Mouse (Mus musculus): ENCODE measurements around the gene Rer1. TPM values are rescaled to one million over a fixed set of nuclear protein-coding genes. Genes with fewer than 3 reads are reported as not detected.
"Not testable (repeated sequence)": the region's sequence is repeated elsewhere in the genome, so short reads cannot be mapped to it uniquely, and the experiment has no call there.

The Rer1 gene
- polyA plus RNA-seq, 1 experiment from 2014 or later, result 145 TPM

DNA sequence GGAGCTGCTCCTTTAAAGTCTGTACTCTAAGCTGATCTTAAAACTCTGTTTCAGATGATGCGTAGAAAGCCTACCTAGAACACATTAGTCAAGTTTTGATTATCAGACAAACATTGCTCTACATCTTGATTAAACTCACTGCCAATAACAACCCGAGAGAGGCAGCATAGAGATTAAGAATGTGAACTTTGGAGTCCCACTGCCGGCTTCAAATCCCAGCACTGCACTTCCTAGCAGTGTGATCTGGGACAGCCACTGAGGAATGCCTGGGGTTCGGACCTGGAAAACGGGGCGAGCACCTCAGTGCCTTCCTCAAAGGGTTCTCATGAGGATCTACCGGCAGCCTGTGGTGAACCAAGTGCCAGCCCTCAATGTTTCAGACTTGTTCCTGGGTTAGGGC is 1.8 kb downstream of the Rer1 start:
- 0 out of 2 replicates have a peak overlapping the region, but pooled peaks have one; percentile 80 for H3K9ac ChIP-seq
- no peaks in the 10 kb centered on the region for H3K27me3 ChIP-seq (ENCODE audit: control insufficient read depth, insufficient read depth, low read length)
- no peak for ATAC-seq (ENCODE audit: low FRiP score)
- WGBS, result 91% methylated on average over 7 of the region's 7 CpGs
- peak overlapping the region; percentile 96; the same call in 1 of the 2 replicates for H3K4me2 ChIP-seq (replicated peaks)
- H3K4me3 ChIP-seq (replicated peaks; ENCODE audit: low read length), result no peak overlapping the region
- no peak for DNase-seq (ENCODE audit: low spot score)
- H3K36me3 ChIP-seq (replicated peaks; ENCODE audit: control insufficient read depth, insufficient read depth), result peaks cover 42% of the 10 kb centered on the region
- peaks cover 21% of the 10 kb centered on the region for H3K4me1 ChIP-seq (replicated peaks; ENCODE audit: control insufficient read depth, insufficient read depth, low read length)
- H3K27ac ChIP-seq, result no peak overlapping the region
- H3K9me3 ChIP-seq (ENCODE audit: control insufficient read depth, low read length), result no peaks in the 10 kb centered on the region

DNA sequence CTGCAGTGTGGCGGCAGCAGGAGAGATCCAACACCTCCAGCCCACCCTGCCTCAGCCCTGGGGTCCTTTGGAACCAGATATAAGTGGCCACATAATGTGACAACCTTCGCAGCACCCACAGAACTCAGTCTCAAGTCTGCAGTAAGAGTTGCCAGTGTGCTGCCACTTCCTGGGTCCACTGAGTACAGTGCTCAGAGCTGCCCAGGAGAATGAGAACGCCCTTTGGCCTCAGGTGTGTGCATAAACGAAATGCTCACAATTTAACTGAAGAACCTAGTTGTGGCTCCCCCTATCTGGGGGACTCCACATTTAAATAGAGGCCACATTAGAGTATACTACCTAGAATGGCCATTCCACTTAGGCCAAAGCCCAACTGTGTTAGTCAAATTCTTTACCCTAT is 2.6 kb downstream of the Rer1 start:
- Histone ChIP-seq H3K27me3 (ENCODE audit: control insufficient read depth, insufficient read depth, low read length) (no peaks in the 10 kb centered on the region), H3K27ac (no peak overlapping the region), H3K4me2 (replicated peaks) (no peak overlapping the region), H3K4me3 (replicated peaks; ENCODE audit: low read length) (no peak overlapping the region), H3K4me1 (replicated peaks; ENCODE audit: control insufficient read depth, insufficient read depth, low read length) (peaks cover 21% of the 10 kb centered on the region), H3K9ac (no peak overlapping the region), H3K9me3 (ENCODE audit: control insufficient read depth, low read length) (no peaks in the 10 kb centered on the region), H3K36me3 (replicated peaks; ENCODE audit: control insufficient read depth, insufficient read depth) (peaks cover 44% of the 10 kb centered on the region)
- ATAC-seq (ENCODE audit: low FRiP score) (no peak), DNase-seq (ENCODE audit: low spot score) (no peak)
- WGBS, result 93% methylated on average over 4 of the region's 4 CpGs

DNA sequence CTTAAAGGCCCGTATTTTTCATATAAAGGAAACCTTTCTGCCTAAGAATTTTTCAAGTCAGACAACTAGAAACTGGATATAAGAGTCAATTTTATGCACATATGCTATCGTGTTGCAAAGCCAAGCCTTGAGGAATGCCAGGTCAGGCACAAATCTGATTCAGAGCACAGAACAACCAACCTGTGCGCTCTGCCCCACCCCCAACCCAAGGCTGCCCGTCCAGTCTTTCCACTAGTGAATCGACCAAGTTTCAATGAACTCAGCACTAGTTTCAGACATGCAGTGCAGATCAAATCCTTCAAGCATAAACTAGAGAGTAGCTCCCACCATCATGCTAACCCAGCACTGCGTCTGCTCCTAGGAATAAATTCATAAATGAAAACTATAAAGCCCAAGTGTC is 6.5 kb downstream of the Rer1 start:
- DNase-seq (ENCODE audit: low spot score) (no peak), ATAC-seq (ENCODE audit: low FRiP score) (no peak)
- Histone ChIP-seq H3K27ac (no peak overlapping the region), H3K9me3 (ENCODE audit: control insufficient read depth, low read length) (no peaks in the 10 kb centered on the region), H3K9ac (no peak overlapping the region), H3K4me2 (replicated peaks) (no peak overlapping the region), H3K36me3 (replicated peaks; ENCODE audit: control insufficient read depth, insufficient read depth) (peaks cover 81% of the 10 kb centered on the region), H3K4me3 (replicated peaks; ENCODE audit: low read length) (no peak overlapping the region), H3K27me3 (ENCODE audit: control insufficient read depth, insufficient read depth, low read length) (no peaks in the 10 kb centered on the region), H3K4me1 (replicated peaks; ENCODE audit: control insufficient read depth, insufficient read depth, low read length) (peaks cover 5% of the 10 kb centered on the region; the same call in 1 of the 2 replicates)
- 96% methylated on average over 6 of the region's 6 CpGs for WGBS

DNA sequence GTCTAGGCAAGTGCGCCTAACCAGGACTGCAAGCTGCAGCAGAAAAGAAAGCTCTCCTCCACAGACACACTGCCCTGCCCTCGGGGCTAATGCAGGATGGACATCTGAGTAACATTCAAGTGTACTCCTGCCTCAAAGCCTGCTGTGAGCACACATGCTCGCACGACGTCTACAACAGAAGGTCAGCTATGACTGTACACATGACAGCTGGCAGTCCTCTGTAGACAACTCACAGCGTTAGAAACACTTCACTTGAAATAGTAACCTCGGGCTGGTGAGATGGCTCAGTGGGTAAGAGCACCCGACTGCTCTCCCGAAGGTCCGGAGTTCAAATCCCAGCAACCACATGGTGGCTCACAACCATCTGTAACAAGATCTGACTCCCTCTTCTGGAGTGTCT is 7.4 kb downstream of the Rer1 start:
- 89% methylated on average over 10 of the region's 10 CpGs for WGBS
- H3K36me3 ChIP-seq (replicated peaks; ENCODE audit: control insufficient read depth, insufficient read depth), result peaks cover 90% of the 10 kb centered on the region

DNA sequence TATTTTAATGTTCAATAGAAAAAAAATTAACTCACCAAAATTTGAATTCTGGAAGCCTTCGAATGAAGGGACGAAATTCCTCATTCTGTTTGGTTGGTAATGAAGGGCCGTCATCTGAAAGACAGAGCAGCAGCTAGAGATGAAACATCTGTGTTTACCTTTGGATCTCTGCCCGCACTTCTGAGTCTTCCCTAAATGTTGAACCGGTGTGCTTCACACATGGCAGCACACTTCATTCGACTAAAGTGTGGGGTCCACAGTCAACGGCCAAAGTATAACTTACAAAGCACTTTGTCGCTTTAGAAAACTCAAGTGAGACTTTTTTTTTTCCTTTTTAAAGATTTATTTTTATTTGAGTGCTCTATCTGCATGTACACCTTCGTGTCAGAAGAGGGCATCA is 9.5 kb downstream of the Rer1 start:
- DNase-seq (ENCODE audit: low spot score) (no peak), ATAC-seq (ENCODE audit: low FRiP score) (no peak)
- Histone ChIP-seq H3K4me2 (replicated peaks) (no peak overlapping the region), H3K27me3 (ENCODE audit: control insufficient read depth, insufficient read depth, low read length) (no peaks in the 10 kb centered on the region), H3K4me1 (replicated peaks; ENCODE audit: control insufficient read depth, insufficient read depth, low read length) (no peaks in the 10 kb centered on the region), H3K9me3 (ENCODE audit: control insufficient read depth, low read length) (no peaks in the 10 kb centered on the region), H3K27ac (no peak overlapping the region), H3K36me3 (replicated peaks; ENCODE audit: control insufficient read depth, insufficient read depth) (peaks cover 94% of the 10 kb centered on the region), H3K4me3 (replicated peaks; ENCODE audit: low read length) (no peak overlapping the region), H3K9ac (no peak overlapping the region)
- WGBS, result 92% methylated on average over 9 of the region's 9 CpGs

More for the DNA sequence above, 7.4 kb downstream of the Rer1 start:
- not testable (repeated sequence) for H3K4me3 ChIP-seq (replicated peaks; ENCODE audit: low read length); ATAC-seq (ENCODE audit: low FRiP score); H3K4me2 ChIP-seq (replicated peaks); DNase-seq (ENCODE audit: low spot score); H3K27ac ChIP-seq; H3K27me3 ChIP-seq (ENCODE audit: control insufficient read depth, insufficient read depth, low read length); H3K4me1 ChIP-seq (replicated peaks; ENCODE audit: control insufficient read depth, insufficient read depth, low read length); H3K9me3 ChIP-seq (ENCODE audit: control insufficient read depth, low read length); H3K9ac ChIP-seq

DNA sequence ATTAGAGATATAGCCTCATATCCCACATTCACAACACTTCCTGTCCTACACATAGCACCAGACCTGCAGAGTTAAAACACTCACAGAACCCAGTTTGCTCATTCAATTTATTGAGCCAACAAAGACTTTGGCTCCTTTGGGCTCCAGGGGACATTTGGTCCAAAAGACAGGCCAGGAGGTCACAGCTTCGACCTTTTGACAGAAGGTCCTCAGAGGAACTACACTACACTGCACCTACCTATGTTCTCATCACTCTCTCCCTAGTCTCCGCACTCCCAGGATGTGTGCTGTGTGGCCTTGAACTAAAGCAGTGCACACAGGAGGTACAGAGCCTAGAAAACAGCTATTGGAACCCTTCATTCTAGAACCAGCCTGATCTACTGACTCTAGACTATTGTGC is 10.4 kb downstream of the Rer1 start:
- Histone ChIP-seq H3K27ac (no peak overlapping the region), H3K4me3 (replicated peaks; ENCODE audit: low read length) (no peak overlapping the region), H3K4me1 (replicated peaks; ENCODE audit: control insufficient read depth, insufficient read depth, low read length) (no peaks in the 10 kb centered on the region), H3K9ac (no peak overlapping the region), H3K9me3 (ENCODE audit: control insufficient read depth, low read length) (no peaks in the 10 kb centered on the region), H3K36me3 (replicated peaks; ENCODE audit: control insufficient read depth, insufficient read depth) (peaks cover 96% of the 10 kb centered on the region), H3K4me2 (replicated peaks) (no peak overlapping the region), H3K27me3 (ENCODE audit: control insufficient read depth, insufficient read depth, low read length) (no peaks in the 10 kb centered on the region)
- WGBS, result 94% methylated on average over 2 of the region's 2 CpGs
- DNase-seq (ENCODE audit: low spot score) (no peak), ATAC-seq (ENCODE audit: low FRiP score) (no peak)

DNA sequence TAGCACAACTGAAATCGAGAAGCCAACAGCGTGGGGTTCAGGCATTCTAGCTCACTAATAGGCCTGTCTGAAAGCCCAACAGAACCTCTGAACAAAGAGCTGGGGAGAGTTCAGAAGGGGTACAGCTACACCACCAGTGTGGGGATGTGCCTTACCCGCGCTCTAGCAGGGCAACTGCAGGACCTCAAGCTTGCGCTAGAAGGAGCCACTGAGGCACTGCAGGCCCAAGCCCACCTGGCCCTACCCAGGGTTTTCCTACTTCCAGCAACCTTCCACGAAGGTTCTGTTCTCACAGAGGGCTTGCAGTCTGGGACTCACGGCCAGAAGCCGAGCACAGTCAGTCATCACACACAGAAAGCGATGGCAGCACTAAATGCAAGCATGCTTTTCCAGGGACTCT is 11.0 kb downstream of the Rer1 start:
- Histone ChIP-seq H3K4me3 (replicated peaks; ENCODE audit: low read length) (no peak overlapping the region), H3K36me3 (replicated peaks; ENCODE audit: control insufficient read depth, insufficient read depth) (peaks cover 96% of the 10 kb centered on the region), H3K4me2 (replicated peaks) (no peak overlapping the region), H3K9ac (no peak overlapping the region), H3K27ac (no peak overlapping the region), H3K27me3 (ENCODE audit: control insufficient read depth, insufficient read depth, low read length) (no peaks in the 10 kb centered on the region), H3K9me3 (ENCODE audit: control insufficient read depth, low read length) (no peaks in the 10 kb centered on the region), H3K4me1 (replicated peaks; ENCODE audit: control insufficient read depth, insufficient read depth, low read length) (no peaks in the 10 kb centered on the region)
- DNase-seq (ENCODE audit: low spot score), result no peak
- 88% methylated on average over 9 of the region's 9 CpGs for WGBS
- no peak for ATAC-seq (ENCODE audit: low FRiP score)

DNA sequence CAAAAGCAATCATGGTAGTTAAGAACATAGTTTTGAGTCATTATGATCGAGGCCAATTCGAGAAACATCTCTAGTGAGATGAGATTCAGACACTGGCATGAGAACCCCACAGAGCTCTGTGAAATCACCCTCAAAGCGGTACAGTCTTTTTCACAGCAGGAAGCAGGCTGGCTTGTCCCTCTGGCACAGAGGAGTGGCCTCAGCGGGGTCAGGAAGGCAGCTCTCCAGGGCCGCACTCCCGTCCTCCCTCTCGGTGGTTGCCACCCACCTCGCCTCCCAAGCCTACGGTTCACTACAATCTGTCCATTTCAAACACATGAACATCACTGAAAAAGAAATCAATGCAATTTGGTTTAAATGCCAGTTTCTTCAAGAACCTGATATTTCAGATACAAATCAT is 11.8 kb downstream of the Rer1 start:
- H3K27ac ChIP-seq, result no peak overlapping the region
- no peak overlapping the region for H3K4me2 ChIP-seq (replicated peaks)
- H3K36me3 ChIP-seq (replicated peaks; ENCODE audit: control insufficient read depth, insufficient read depth), result peaks cover 96% of the 10 kb centered on the region
- H3K9me3 ChIP-seq (ENCODE audit: control insufficient read depth, low read length), result no peaks in the 10 kb centered on the region
- H3K4me3 ChIP-seq (replicated peaks; ENCODE audit: low read length), result no peak overlapping the region
- no peak for ATAC-seq (ENCODE audit: low FRiP score)
- H3K4me1 ChIP-seq (replicated peaks; ENCODE audit: control insufficient read depth, insufficient read depth, low read length), result no peaks in the 10 kb centered on the region
- no peak for DNase-seq (ENCODE audit: low spot score)
- WGBS, result 74% methylated on average over 9 of the region's 9 CpGs
- no peak overlapping the region for H3K9ac ChIP-seq
- no peaks in the 10 kb centered on the region for H3K27me3 ChIP-seq (ENCODE audit: control insufficient read depth, insufficient read depth, low read length)

DNA sequence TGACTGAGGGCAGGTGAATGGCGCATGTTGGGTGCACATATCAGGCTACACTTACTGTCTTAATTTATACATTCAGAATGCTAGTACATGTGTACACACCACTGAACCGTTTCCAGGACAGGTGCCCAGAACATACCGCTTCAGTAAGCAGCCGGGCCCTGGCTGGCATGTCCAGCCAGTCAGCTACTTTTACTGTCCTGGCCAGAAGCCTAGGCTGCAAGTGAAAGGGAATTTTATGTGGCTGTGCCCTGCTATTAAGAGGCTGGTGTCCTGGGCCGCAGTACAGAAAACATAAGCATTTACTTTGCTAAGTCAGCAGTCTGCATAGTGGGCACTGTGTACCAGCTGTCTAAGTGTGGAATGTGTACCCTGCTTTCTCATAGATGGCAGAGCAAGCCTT is 15.3 kb downstream of the Rer1 start:
- 95% methylated on average over 5 of the region's 5 CpGs for WGBS
- no peak overlapping the region for H3K9ac ChIP-seq
- H3K4me1 ChIP-seq (replicated peaks; ENCODE audit: control insufficient read depth, insufficient read depth, low read length), result peaks cover 5% of the 10 kb centered on the region; the same call in 1 of the 2 replicates
- no peak overlapping the region for H3K4me2 ChIP-seq (replicated peaks)
- peaks cover 77% of the 10 kb centered on the region for H3K36me3 ChIP-seq (replicated peaks; ENCODE audit: control insufficient read depth, insufficient read depth)
- DNase-seq (ENCODE audit: low spot score), result no peak
- H3K9me3 ChIP-seq (ENCODE audit: control insufficient read depth, low read length), result no peaks in the 10 kb centered on the region
- no peak overlapping the region for H3K4me3 ChIP-seq (replicated peaks; ENCODE audit: low read length)
- no peak overlapping the region for H3K27ac ChIP-seq
- H3K27me3 ChIP-seq (ENCODE audit: control insufficient read depth, insufficient read depth, low read length), result no peaks in the 10 kb centered on the region
- ATAC-seq (ENCODE audit: low FRiP score), result no peak

DNA sequence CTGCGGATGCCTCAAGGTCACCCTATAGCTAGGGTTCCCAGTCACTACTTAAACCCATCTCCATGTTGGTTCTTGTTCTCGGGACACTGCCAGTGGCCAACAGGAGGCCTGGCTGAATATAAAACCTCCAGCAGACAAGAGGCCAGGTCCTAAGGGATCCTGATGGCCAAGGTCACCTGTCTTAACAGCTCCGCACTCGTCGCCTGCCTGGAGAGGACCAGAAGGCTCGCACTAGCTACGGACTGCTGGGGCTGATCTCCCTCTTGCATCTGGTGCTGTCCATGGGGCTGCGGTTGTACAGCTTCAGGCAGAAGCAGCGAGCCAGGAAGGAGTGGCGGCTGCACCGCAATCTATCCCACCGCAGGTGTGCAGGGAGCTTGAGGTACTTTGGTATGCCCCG is 16.0 kb downstream of the Rer1 start:
- ATAC-seq (ENCODE audit: low FRiP score) (no peak), DNase-seq (ENCODE audit: low spot score) (no peak)
- no peak overlapping the region for H3K4me3 ChIP-seq (replicated peaks; ENCODE audit: low read length)
- H3K9me3 ChIP-seq (ENCODE audit: control insufficient read depth, low read length), result no peaks in the 10 kb centered on the region
- no peak overlapping the region for H3K27ac ChIP-seq
- H3K9ac ChIP-seq, result no peak overlapping the region
- H3K36me3 ChIP-seq (replicated peaks; ENCODE audit: control insufficient read depth, insufficient read depth), result peaks cover 69% of the 10 kb centered on the region
- H3K27me3 ChIP-seq (ENCODE audit: control insufficient read depth, insufficient read depth, low read length), result no peaks in the 10 kb centered on the region
- H3K4me1 ChIP-seq (replicated peaks; ENCODE audit: control insufficient read depth, insufficient read depth, low read length), result peaks cover 5% of the 10 kb centered on the region; the same call in 1 of the 2 replicates
- 91% methylated on average over 13 of the region's 13 CpGs for WGBS
- no peak overlapping the region for H3K4me2 ChIP-seq (replicated peaks)

Measured in hindbrain, embryonic 14.5 days (tissue).